Comparison of ENCODE assay signal across 8 mouse cellular contexts in genomic region chr5:116024327-116024739, GRCm38 (mm10). TPM values are rescaled to one million over a fixed set of nuclear protein-coding genes. Genes with fewer than 3 reads are reported as not detected.
DNase-seq lines count a peak whose midpoint lies in the region; ATAC-seq lines count a peak whose summit lies in the region.

TSS of gene Prkab1 (minus strand) at chr5:116024508.

- no peaks in the 10 kb centered on the region for H3K27me3 ChIP-seq in megakaryocyte, embryonic 14.5 days (replicated peaks)

- H3K36me3 ChIP-seq in megakaryocyte, embryonic 14.5 days (replicated peaks; ENCODE audit: low read length): peaks cover 49% of the 10 kb centered on the region

- peaks cover 89% of the 10 kb centered on the region for H3K4me1 ChIP-seq in megakaryocyte, embryonic 14.5 days

- H3K4me3 ChIP-seq in megakaryocyte, embryonic 14.5 days (replicated peaks): peak within 1 kb of the TSS; percentile 95

- no peaks in the 10 kb centered on the region for H3K9me3 ChIP-seq in megakaryocyte, embryonic 14.5 days

- ATAC-seq in common myeloid progenitor, adult 5-6 weeks (replicated peaks; ENCODE audit: low read depth, poor library complexity, severe bottlenecking): peak; percentile 61

- DNase-seq in ZHBTc4 (ENCODE audit: low read depth, low spot score): peak; percentile 99
- DNase-seq in gastrocnemius, adult 8-10 months (ENCODE audit: low spot score in 2 of 2): peak; percentile 83 to 91
- DNase-seq in hindlimb bud, embryonic 11.5 days (ENCODE audit: extremely low spot score, low read depth, low spot score): peak; percentile 87
- peak; percentile 75 to 89 for DNase-seq in left cerebral cortex, adult 8-10 months (ENCODE audit: low spot score in 2 of 2)
- DNase-seq in right cerebral cortex, postnatal 10 days (ENCODE audit: low spot score in 2 of 2): peak; percentile 95 to 96
- peak; percentile 87 for DNase-seq in urinary bladder, postnatal 25 days (ENCODE audit: low spot score)

RNA-seq across cellular contexts. Expression of gene Prkab1, which starts in this region (rescaled TPM):
- total RNA-seq in common myeloid progenitor, adult 5-6 weeks (2017): 41.1 and 53.9 TPM in 2 replicates
- 10 to 100 TPM in 3 of 4 experiments, 1 to 10 TPM in 1; 9.8 to 11.3 (median 10.7) TPM for total RNA-seq in gastrocnemius, adult 8-10 months (2022)
- 10 to 100 TPM; 23.8 to 31.5 (median 28.7) TPM for total RNA-seq in left cerebral cortex, adult 8-10 months (2022)
- polyA plus RNA-seq in megakaryocyte, embryonic 14.5 days (2012; ENCODE audit: insufficient read depth, low replicate concordance): 140 and 185 TPM in 2 replicates

Comparison
In these comparisons a context has a peak if more than half of its experiments do, and no peak if none do; other contexts are left out.
1. Peak in every context shown above with its lines: DNase-seq, ATAC-seq and H3K4me3 ChIP-seq.